Mouse (Mus musculus): Measurements from ENCODE around the gene Cpsf2.

DNA sequence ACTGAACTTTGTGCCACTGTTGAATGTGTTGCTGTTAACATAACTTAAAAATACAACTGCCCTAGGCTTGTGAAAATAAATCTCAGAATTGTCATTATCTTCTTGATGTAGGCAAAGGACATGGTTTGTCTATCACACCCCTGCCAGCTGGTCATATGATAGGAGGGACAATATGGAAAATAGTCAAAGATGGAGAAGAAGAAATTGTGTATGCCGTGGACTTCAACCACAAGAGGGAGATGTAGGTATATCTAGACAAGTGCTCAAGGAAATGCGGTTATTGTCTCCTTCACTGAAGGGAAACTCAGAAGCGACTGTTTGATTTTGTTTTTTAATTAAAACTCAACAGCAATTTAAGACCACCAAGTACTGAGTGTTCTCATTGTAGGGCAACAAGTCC, 9.3 kb downstream of the Cpsf2 start:
- TF ChIP-seq CHD2 (IDR thresholded peaks at IDR 0.05; ENCODE audit: low read depth, low read length): no peak
- no peak for TF ChIP-seq ZNF384 (IDR thresholded peaks at IDR 0.05; ENCODE audit: low read depth, low read length)
- no peak for TF ChIP-seq HCFC1 (IDR thresholded peaks at IDR 0.05; ENCODE audit: borderline replicate concordance, insufficient read depth, low read length)
- TF ChIP-seq MAFK (IDR thresholded peaks at IDR 0.05; ENCODE audit: insufficient read depth, low read depth, low read length): no peak
